Mouse (Mus musculus) liver, postnatal 0 days (tissue): ENCODE measurements at regions not wholly inside any gene's neighbourhood (a gene's known extent, or its start where the extent isn't known, plus 50 kb on each side); places are given as distances from the start of the nearest gene placed in this dataset.

Source experiments
- CTCF ChIP-seq: sonication (generic); IDR thresholded peaks from 2 replicates; pipeline ENCODE4 v1.5.1; 2016; ENCODE audit warnings: antibody characterized with exemption, low read depth
- EP300 ChIP-seq: IDR thresholded peaks from 2 replicates; pipeline ENCODE4 v1.6.1; 2016; ENCODE audit warnings: antibody characterized with exemption, low read depth, mild to moderate bottlenecking

- TF ChIP-seq CTCF = no peak
- no peak for TF ChIP-seq EP300
These were observed 289.2 kb upstream of the Rnaseh2b start for GRCm38 (mm10) chr14:62003013-62003781.
